Mouse (Mus musculus): ENCODE data around the gene N4bp1.

The N4bp1 gene

DNA sequence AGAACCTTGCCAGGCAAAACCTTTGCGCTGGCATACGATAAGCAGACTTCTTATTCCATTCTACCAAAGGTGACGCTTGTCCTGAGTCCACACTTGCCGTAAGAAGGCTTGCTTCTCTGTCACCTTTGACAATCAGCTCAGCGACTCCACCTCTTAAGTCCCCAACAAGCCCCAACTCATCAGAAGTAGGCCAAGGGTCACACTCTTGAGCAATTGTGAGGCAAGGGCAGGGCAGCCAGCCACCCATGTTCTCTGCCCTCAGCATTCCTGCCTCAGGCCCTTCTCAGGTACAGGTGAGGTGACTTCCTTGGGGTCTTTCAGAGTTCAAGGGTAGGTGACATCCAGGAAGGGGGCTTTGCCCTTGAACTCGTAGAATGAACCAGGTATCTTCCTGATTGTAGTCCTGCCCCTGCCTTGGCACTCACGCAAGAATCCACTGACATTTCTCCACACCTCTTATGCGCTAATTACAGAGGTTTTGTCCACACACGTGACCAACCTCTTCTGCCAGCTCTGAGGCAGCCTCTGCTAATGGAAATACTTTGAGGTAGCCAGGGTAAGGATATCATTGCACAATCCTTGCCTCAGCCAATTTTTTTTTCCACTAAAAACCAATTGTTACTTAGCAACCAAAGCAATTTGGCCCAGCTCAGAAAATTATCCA is 118.4 kb downstream of the N4bp1 start:
- no peak for DNase-seq (ENCODE audit: low read depth in 1 of 2, low spot score in 2 of 2)

DNA sequence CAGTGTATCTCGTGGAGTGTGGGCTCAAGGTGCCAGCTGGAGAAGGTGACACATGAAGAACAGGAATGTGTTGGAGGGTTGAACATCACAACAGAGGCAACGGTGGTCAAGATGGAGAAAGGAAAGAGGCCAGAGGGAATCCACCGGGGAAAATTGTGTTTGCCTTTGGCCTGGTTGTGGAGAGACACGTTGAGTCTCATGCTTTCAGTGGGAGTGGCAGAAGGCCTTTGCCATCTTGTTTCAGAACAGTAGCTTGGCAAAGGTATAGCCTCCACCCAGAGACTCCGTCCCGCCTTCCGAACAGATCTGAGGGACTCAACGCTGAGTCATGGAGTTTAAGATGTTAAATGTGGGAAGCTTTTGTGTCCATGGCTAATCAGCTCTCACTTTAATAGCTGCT is 119.4 kb downstream of the N4bp1 start:
- DNase-seq (ENCODE audit: low read depth in 1 of 2, low spot score in 2 of 2) = no peak

DNA sequence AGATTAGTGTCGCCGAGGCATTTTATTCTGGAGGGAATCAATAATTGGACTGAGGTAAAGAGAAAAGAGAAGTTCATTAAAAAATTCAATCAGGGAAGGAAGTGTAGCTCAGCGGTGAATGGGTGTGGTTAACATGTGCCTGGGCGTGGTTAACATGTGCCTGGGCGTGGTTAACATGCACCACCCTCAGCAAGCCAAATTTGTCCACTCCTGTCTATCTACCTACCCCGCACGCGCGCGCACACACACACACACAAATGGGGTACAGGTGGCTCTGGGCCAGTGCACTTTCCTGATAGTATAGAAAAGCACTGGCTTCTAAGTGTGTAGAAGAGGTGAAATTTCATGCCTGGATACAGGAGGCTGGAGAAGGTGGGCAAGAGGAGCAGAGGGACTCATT is 119.9 kb downstream of the N4bp1 start:
- DNase-seq (ENCODE audit: low read depth in 1 of 2, low spot score in 2 of 2) = no peak

DNA sequence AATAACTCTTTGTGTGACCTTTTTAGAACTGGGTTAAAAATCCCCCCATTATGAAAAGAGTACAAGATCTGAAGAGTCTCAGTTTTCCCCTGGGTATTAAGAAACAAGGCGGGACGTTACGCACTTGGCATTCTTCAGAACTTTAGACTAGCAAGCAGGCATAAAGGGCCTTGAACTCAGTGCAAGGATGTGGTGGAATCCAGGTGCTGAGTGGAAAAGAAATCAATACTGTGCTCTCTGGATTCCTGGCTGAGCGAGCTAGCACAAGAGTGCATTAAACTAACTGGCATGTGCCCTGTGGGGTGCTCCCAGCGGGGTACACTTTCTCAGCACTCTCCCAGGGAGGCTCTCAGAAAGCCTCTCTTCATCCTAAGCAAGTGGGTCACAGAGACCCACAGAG is 122.3 kb downstream of the N4bp1 start:
- no peak for DNase-seq (ENCODE audit: low read depth in 1 of 2, low spot score in 2 of 2)

DNA sequence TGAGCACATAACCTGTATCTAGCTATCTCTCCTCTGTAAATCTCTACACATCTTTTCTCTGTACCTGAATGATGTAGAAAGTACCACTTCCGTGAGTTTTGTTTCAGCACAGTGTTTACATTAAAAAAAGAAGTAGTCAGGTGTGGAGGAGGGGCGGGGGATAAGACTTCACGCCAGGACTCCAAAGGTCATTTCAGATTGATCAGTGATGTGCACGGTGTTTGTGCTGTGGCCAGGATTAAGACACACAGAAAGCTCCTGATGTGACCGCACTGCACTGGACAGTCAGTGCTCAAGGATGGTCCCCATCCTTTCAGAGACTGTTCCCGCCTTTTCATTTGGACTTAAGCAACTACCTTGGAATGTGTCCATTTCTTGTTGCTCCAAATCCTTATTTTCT is 124.3 kb downstream of the N4bp1 start:
- no peak for DNase-seq (ENCODE audit: low read depth in 1 of 2, low spot score in 2 of 2)

DNA sequence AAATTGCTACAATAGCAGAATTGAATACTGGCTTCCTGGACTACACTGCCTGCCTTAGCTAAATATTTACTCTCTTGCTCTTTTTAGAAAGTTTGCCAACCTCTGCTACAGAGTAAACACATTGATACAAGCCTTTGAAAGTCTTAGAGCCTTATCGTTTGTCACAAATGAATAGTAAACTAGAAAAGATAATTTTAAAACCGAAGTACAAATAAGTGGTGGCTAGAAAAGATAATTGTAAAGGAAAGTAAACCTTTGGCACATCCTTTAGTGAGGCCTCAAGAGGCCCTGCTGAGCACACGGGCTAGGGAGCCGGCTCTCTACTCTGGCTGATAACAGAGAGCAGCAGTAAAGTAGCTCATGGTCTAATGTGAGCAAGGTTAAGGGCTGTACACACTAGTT is 126.0 kb downstream of the N4bp1 start:
- DNase-seq (ENCODE audit: low read depth in 1 of 2, low spot score in 2 of 2) = no peak

DNA sequence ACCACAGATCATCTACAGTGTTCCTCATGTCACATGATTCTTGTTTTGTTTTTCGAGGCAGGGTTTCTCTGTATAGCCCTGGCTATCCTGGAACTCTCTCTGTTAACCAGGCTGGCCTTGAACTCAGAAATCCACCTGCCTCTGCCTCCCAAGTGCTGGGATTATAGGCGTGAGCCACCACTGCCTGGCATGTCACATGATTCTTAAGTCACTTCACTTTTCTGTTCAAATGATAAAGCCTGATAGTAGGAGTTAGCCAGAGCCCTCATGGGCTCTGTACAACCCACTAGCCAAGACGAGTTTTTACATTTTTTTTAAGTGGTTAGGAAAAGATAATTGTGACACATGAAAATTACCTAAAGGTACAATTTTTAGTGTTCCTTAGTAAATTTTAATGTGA is 126.4 kb downstream of the N4bp1 start:
- no peak for DNase-seq (ENCODE audit: low read depth in 1 of 2, low spot score in 2 of 2)

Data from monocyte, adult 2 months (primary cell).